Mouse (Mus musculus): ENCODE measurements around the gene Frmpd1.

Gene Frmpd1

DNA sequence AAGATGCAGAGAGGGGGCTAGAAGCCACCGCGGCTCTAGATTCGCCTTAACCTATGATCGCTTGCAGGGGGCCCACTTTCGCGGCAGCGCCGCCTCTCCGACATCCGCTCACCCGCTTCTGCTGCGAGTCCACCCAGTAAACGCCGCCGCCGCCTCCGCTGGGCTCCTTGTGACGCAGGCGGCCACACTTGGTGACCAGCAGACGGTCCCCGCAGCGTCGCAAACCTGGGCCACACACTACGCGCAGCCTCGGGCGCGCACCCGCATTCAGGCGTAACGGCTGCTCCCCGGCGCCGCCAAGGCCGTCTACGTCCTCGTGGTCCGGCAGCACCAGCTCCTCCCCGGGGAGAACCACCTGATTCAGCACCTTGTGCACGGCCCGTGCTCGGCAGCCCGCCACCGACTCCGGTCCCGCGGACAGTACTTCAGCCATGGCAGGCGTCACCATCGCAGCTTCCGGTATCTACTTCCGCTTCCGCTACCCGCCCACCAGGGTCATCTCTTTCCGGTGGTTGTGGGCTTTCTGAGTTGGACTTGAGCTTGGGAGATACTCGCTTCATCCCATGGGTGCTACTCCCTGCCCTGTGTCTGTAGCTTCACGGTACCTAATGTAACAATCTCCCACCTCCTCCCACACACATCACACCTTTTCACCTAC, 135.6 kb downstream of the Frmpd1 start:
- in situ Hi-C loops (cut with MboI, MseI): no loop called here

DNA sequence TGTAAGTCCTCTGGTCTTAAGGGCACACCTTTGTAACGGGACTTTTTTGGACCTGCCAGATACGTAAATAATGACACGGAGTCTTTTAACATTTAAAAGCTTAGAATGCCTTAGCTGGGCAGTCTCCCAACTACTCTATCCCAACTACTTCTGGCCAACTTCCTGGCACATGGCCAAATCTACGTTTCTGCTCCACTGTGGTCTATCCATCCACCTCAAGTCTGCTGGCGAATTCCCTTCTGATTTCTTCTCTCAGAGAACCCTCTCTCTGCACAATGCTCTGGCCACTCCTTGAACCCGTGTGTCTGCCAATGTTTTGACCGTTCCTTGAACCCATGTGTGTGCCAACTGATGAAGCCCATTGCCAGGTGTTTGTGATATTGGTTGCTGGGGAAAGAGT, 146.5 kb downstream of the Frmpd1 start:
- in situ Hi-C loops (cut with MboI, MseI): no loop called here

DNA sequence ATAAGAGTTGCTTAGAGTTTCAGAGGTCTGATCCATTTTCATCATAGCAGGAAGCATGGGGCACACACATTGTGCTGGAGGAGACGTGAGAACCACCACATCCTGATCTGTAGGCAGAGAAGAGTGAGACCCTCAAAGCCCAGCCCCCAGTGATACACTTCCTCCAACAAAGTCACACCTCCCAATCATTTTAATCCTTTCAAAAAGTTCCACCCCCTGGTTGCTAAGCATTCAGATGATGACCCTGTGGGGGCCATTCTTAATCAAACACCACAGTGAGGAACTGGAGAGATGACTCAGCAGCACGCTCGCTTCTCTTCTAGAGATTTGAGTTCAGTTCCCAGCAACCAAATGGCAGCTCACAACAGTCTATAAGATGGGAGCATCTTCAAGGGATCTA, 147.8 kb downstream of the Frmpd1 start:
- in situ Hi-C loops (cut with MboI, MseI): no loop called here

Measured in T-helper 2 cell (primary cell).